Mouse (Mus musculus): Measurements from ENCODE around the gene Stox2. TPM values are rescaled to one million over a fixed set of nuclear protein-coding genes. Genes with fewer than 3 reads are reported as not detected.

Stox2 gene
- polyA plus RNA-seq, 1 experiment from 2014 or later = 43.5 TPM

DNA sequence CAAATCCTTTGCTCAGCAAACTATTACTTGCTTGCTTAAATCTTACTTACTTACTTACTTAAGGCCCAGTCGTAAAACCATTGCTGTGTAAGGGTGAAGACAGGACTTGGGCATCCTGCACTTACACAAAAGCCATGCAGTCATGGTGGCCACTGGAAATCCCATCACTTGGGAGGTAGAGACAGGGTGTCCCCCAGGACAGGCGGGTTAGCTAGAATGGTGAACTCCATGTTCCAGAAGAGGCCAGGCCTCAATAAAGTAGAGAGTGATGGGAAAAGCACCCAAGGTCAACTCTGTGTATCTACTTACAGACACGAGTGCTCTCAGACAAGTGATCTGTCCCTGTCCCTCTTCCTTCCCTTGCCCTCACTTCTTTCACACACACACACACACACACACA, 312.8 kb downstream of the Stox2 start:
- H3K36me3 ChIP-seq = no peaks in the 10 kb centered on the region
- no peaks in the 10 kb centered on the region for H3K9me3 ChIP-seq
- no peak overlapping the region for H3K9ac ChIP-seq
- H3K27ac ChIP-seq (replicated peaks) = no peak overlapping the region
- ATAC-seq (ENCODE audit: low FRiP score, low read depth) = no peak
- H3K27me3 ChIP-seq = no peaks in the 10 kb centered on the region
- 93% methylated on average over 3 of the region's 3 CpGs for WGBS
- H3K4me2 ChIP-seq = no peak overlapping the region
- no peak overlapping the region for H3K4me3 ChIP-seq
- H3K4me1 ChIP-seq (replicated peaks) = peaks cover 6% of the 10 kb centered on the region; the same call in 1 of the 2 replicates

Other genes with a start within 250 kb of the Stox2 start
- gene Trappc11, start 87.1 kb upstream of the Stox2 start, polyA plus RNA-seq (2015; fragmentation: Nextera tagmentation; extraction: Ambion mirVana) = 39.7 and 40.6 TPM in 2 replicates
- gene Rwdd4a, start 87.3 kb upstream of the Stox2 start, polyA plus RNA-seq (2015; fragmentation: Nextera tagmentation; extraction: Ambion mirVana) = 29.5 and 33.4 TPM in 2 replicates
- gene Ing2, start 229.2 kb upstream of the Stox2 start, polyA plus RNA-seq (2015; fragmentation: Nextera tagmentation; extraction: Ambion mirVana) = 6.7 and 7.2 TPM in 2 replicates